Mouse (Mus musculus): ENCODE measurements at regions not wholly inside any gene's neighbourhood (a gene's known extent, or its start where the extent isn't known, plus 50 kb on each side); places are given as distances from the start of the nearest gene placed in this dataset.

- no peaks in the 10 kb centered on the region for H3K4me1 ChIP-seq (ENCODE audit: control insufficient read depth, insufficient read depth, insufficient read length)
- no peak overlapping the region for H3K4me3 ChIP-seq (ENCODE audit: extremely low read depth, insufficient read depth, insufficient read length)
- no peak for DNase-seq (ENCODE audit: low read depth in 1 of 2, low spot score in 2 of 2)
- 81% methylated on average over 3 of the region's 3 CpGs for WGBS
- no peaks in the 10 kb centered on the region for H3K27me3 ChIP-seq (ENCODE audit: control insufficient read depth, insufficient read depth, low read length)
- H3K36me3 ChIP-seq (ENCODE audit: control insufficient read depth, insufficient read depth, low read length) = no peaks in the 10 kb centered on the region
- no peak overlapping the region for H3K27ac ChIP-seq (ENCODE audit: insufficient read depth, low read length)
- TF ChIP-seq CTCF (IDR thresholded peaks at IDR 0.05; ENCODE audit: extremely low read depth, insufficient read depth, insufficient read length, insufficient replicate concordance) (no peak), POLR2A (IDR thresholded peaks at IDR 0.05; ENCODE audit: low read depth, low read length) (no peak)
These were observed 50.8 kb upstream of the Rpl10-ps3 start for GRCm38 (mm10) chr9:50395543-50395942.

- WGBS = 85% methylated on average over 7 of the region's 7 CpGs
- no peak overlapping the region for H3K4me3 ChIP-seq (ENCODE audit: extremely low read depth, insufficient read depth, insufficient read length)
- TF ChIP-seq CTCF (IDR thresholded peaks at IDR 0.05; ENCODE audit: extremely low read depth, insufficient read depth, insufficient read length, insufficient replicate concordance) = no peak
- TF ChIP-seq POLR2A (IDR thresholded peaks at IDR 0.05; ENCODE audit: low read depth, low read length) = no peak
- no peak overlapping the region for H3K27ac ChIP-seq (ENCODE audit: insufficient read depth, low read length)
- H3K36me3 ChIP-seq (ENCODE audit: control insufficient read depth, insufficient read depth, low read length) = no peaks in the 10 kb centered on the region
- no peak for DNase-seq (ENCODE audit: low read depth in 1 of 2, low spot score in 2 of 2)
- H3K4me1 ChIP-seq (ENCODE audit: control insufficient read depth, insufficient read depth, insufficient read length) = no peaks in the 10 kb centered on the region
- no peaks in the 10 kb centered on the region for H3K27me3 ChIP-seq (ENCODE audit: control insufficient read depth, insufficient read depth, low read length)
These were observed 51.3 kb upstream of the Rpl10-ps3 start for GRCm38 (mm10) chr9:50396051-50396450.

- no peaks in the 10 kb centered on the region for H3K36me3 ChIP-seq (ENCODE audit: control insufficient read depth, insufficient read depth, low read length)
- H3K4me3 ChIP-seq (ENCODE audit: extremely low read depth, insufficient read depth, insufficient read length) = no peak overlapping the region
- TF ChIP-seq POLR2A (IDR thresholded peaks at IDR 0.05; ENCODE audit: low read depth, low read length) (no peak), CTCF (IDR thresholded peaks at IDR 0.05; ENCODE audit: extremely low read depth, insufficient read depth, insufficient read length, insufficient replicate concordance) (no peak)
- no peak overlapping the region for H3K27ac ChIP-seq (ENCODE audit: insufficient read depth, low read length)
- no peaks in the 10 kb centered on the region for H3K4me1 ChIP-seq (ENCODE audit: control insufficient read depth, insufficient read depth, insufficient read length)
- no peak for DNase-seq (ENCODE audit: low read depth in 1 of 2, low spot score in 2 of 2)
- 88% methylated on average over 4 of the region's 4 CpGs for WGBS
- H3K27me3 ChIP-seq (ENCODE audit: control insufficient read depth, insufficient read depth, low read length) = no peaks in the 10 kb centered on the region
These were observed 63.6 kb upstream of the Rpl10-ps3 start for GRCm38 (mm10) chr9:50408396-50408795.

GRCm38 (mm10) chr9:50408845-50409244 lies 64.1 kb upstream of the Rpl10-ps3 start:
- WGBS = 83% methylated on average over 4 of the region's 4 CpGs
- no peak for DNase-seq (ENCODE audit: low read depth in 1 of 2, low spot score in 2 of 2)
- TF ChIP-seq POLR2A (IDR thresholded peaks at IDR 0.05; ENCODE audit: low read depth, low read length) = no peak
- no peak for TF ChIP-seq CTCF (IDR thresholded peaks at IDR 0.05; ENCODE audit: extremely low read depth, insufficient read depth, insufficient read length, insufficient replicate concordance)
- H3K36me3 ChIP-seq (ENCODE audit: control insufficient read depth, insufficient read depth, low read length) = no peaks in the 10 kb centered on the region
- no peak overlapping the region for H3K4me3 ChIP-seq (ENCODE audit: extremely low read depth, insufficient read depth, insufficient read length)
- H3K27me3 ChIP-seq (ENCODE audit: control insufficient read depth, insufficient read depth, low read length) = no peaks in the 10 kb centered on the region
- H3K27ac ChIP-seq (ENCODE audit: insufficient read depth, low read length) = no peak overlapping the region
- H3K4me1 ChIP-seq (ENCODE audit: control insufficient read depth, insufficient read depth, insufficient read length) = no peaks in the 10 kb centered on the region

- 84% methylated on average over 8 of the region's 8 CpGs for WGBS
These were observed 68.2 kb upstream of the Rpl10-ps3 start for GRCm38 (mm10) chr9:50412986-50413385.

GRCm38 (mm10) chr9:50413514-50414335 lies 69.0 kb upstream of the Rpl10-ps3 start:
- Histone ChIP-seq H3K36me3 (ENCODE audit: control insufficient read depth, insufficient read depth, low read length) (no peaks in the 10 kb centered on the region), H3K27me3 (ENCODE audit: control insufficient read depth, insufficient read depth, low read length) (no peaks in the 10 kb centered on the region), H3K4me1 (ENCODE audit: control insufficient read depth, insufficient read depth, insufficient read length) (no peaks in the 10 kb centered on the region), H3K4me3 (ENCODE audit: extremely low read depth, insufficient read depth, insufficient read length) (no peak overlapping the region), H3K27ac (ENCODE audit: insufficient read depth, low read length) (no peak overlapping the region)
- DNase-seq (ENCODE audit: low read depth in 1 of 2, low spot score in 2 of 2) = no peak
- no peak for TF ChIP-seq CTCF (IDR thresholded peaks at IDR 0.05; ENCODE audit: extremely low read depth, insufficient read depth, insufficient read length, insufficient replicate concordance)
- TF ChIP-seq POLR2A (IDR thresholded peaks at IDR 0.05; ENCODE audit: low read depth, low read length) = no peak
- 67% methylated on average over 9 of the region's 9 CpGs for WGBS

More at GRCm38 (mm10) chr9:50412986-50413385, 68.2 kb upstream of the Rpl10-ps3 start:
- DNase-seq (ENCODE audit: low read depth in 1 of 2, low spot score in 2 of 2) = no peak
- Histone ChIP-seq H3K36me3 (ENCODE audit: control insufficient read depth, insufficient read depth, low read length) (no peaks in the 10 kb centered on the region), H3K27ac (ENCODE audit: insufficient read depth, low read length) (no peak overlapping the region), H3K4me3 (ENCODE audit: extremely low read depth, insufficient read depth, insufficient read length) (no peak overlapping the region), H3K27me3 (ENCODE audit: control insufficient read depth, insufficient read depth, low read length) (no peaks in the 10 kb centered on the region), H3K4me1 (ENCODE audit: control insufficient read depth, insufficient read depth, insufficient read length) (no peaks in the 10 kb centered on the region)
- TF ChIP-seq CTCF (IDR thresholded peaks at IDR 0.05; ENCODE audit: extremely low read depth, insufficient read depth, insufficient read length, insufficient replicate concordance) (no peak), POLR2A (IDR thresholded peaks at IDR 0.05; ENCODE audit: low read depth, low read length) (no peak)

- no peaks in the 10 kb centered on the region for H3K36me3 ChIP-seq (ENCODE audit: control insufficient read depth, insufficient read depth, low read length)
- H3K27ac ChIP-seq (ENCODE audit: insufficient read depth, low read length) = no peak overlapping the region
- H3K4me1 ChIP-seq (ENCODE audit: control insufficient read depth, insufficient read depth, insufficient read length) = no peaks in the 10 kb centered on the region
- no peak for DNase-seq (ENCODE audit: low read depth in 1 of 2, low spot score in 2 of 2)
- H3K27me3 ChIP-seq (ENCODE audit: control insufficient read depth, insufficient read depth, low read length) = no peaks in the 10 kb centered on the region
- H3K4me3 ChIP-seq (ENCODE audit: extremely low read depth, insufficient read depth, insufficient read length) = no peak overlapping the region
- WGBS = 74% methylated on average over 6 of the region's 6 CpGs
- TF ChIP-seq POLR2A (IDR thresholded peaks at IDR 0.05; ENCODE audit: low read depth, low read length) (no peak), CTCF (IDR thresholded peaks at IDR 0.05; ENCODE audit: extremely low read depth, insufficient read depth, insufficient read length, insufficient replicate concordance) (no peak)
These were observed 70.1 kb upstream of the Rpl10-ps3 start for GRCm38 (mm10) chr9:50414796-50415340.
